Mouse (Mus musculus) liver, adult 2 months (tissue): Measurements from ENCODE around the gene Leprot.

ENCODE experiments used
- CTCF ChIP-seq: fragments of 200-500 bp; IDR thresholded peaks from 2 replicates; pipeline ENCODE4 v1.5.1; 2011; ENCODE audit warnings: low read depth, low read length, control low read depth
- POLR2A ChIP-seq: fragments of 200-500 bp; IDR thresholded peaks from 2 replicates; pipeline ENCODE4 v1.6.1; 2011; ENCODE audit warnings: low read length, control low read depth; ENCODE audit not compliant: insufficient read depth; ENCODE audit errors: extremely low read depth

DNA sequence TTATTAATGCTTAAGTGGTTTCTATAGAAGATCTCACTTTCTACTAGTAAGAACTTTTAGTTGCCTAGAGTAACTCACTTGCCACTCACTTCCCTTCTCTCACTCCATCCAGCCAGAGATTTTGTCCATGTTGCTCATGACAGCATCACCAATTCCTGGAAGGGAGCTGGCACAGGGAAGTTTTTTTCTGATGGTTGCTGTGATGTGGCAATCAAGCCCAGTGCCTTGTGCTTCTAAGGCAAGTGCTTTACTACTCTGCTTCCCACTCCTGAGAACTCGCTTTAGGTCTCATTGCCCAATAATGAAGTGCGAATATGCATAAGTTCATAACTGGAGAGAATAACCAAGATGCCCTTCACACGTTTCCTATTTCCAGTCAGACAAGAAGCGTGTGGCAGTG, 35.1 kb downstream of the Leprot start:
- TF ChIP-seq POLR2A (no peak), CTCF (no peak)
